Mouse (Mus musculus) limb, embryonic 14.5 days (tissue): ENCODE measurements around the gene Flt1. TPM values are rescaled to one million over a fixed set of nuclear protein-coding genes. Genes with fewer than 3 reads are reported as not detected.

Experiments used
- ATAC-seq: fragments of 200-750 bp; cut with Nextera tagmentation; 2 replicates; pipeline ENCODE4 v1.8.0; 2017; ENCODE audit warnings: low read depth, moderate number of reproducible peaks, moderate TSS enrichment; ENCODE audit not compliant: low FRiP score
- DNase-seq: peaks from one replicate; pipeline ENCODE4 v3.0.0-alpha.2; 2015; ENCODE audit warnings: low spot score
- H3K27ac ChIP-seq: fragments of 300-500 bp; sonication (generic); replicated peaks from 2 replicates; pipeline ENCODE4 v1.5.1; 2014; ENCODE audit warnings: low read depth, mild to moderate bottlenecking, low read length, moderate library complexity, mixed read lengths
- H3K27me3 ChIP-seq: fragments of 300-500 bp; sonication (generic); 2 replicates; pipeline ENCODE4 v1.6.1; 2014; ENCODE audit warnings: low read length, mixed read lengths; ENCODE audit not compliant: control insufficient read depth, insufficient read depth
- H3K36me3 ChIP-seq: fragments of 300-500 bp; sonication (generic); 2 replicates; pipeline ENCODE4 v1.6.1; 2014; ENCODE audit warnings: mild to moderate bottlenecking, low read length, moderate library complexity, mixed read lengths; ENCODE audit not compliant: control insufficient read depth, insufficient read depth
- H3K4me1 ChIP-seq: fragments of 300-500 bp; sonication (generic); 2 replicates; pipeline ENCODE4 v1.6.1; 2014; ENCODE audit warnings: antibody characterized with exemption, low read length, mixed read lengths; ENCODE audit not compliant: control insufficient read depth, insufficient read depth
- H3K4me2 ChIP-seq: fragments of 300-500 bp; sonication (generic); replicated peaks from 2 replicates; pipeline ENCODE4 v1.6.1; 2014; ENCODE audit warnings: low read depth, mild to moderate bottlenecking, low read length, moderate library complexity; ENCODE audit not compliant: severe bottlenecking
- H3K4me3 ChIP-seq: fragments of 300-500 bp; sonication (generic); replicated peaks from 2 replicates; pipeline ENCODE4 v1.5.1; 2014; ENCODE audit warnings: low read length
- H3K9ac ChIP-seq: fragments of 300-500 bp; sonication (generic); 2 replicates; pipeline ENCODE4 v1.6.1; 2014; ENCODE audit warnings: mild to moderate bottlenecking, low read depth, low read length, moderate library complexity; ENCODE audit not compliant: severe bottlenecking
- H3K9me3 ChIP-seq: fragments of 300-500 bp; sonication (generic); 2 replicates; pipeline ENCODE4 v1.6.1; 2016; ENCODE audit warnings: low read length; ENCODE audit not compliant: control insufficient read depth
- POLR2A ChIP-seq: fragments of 200-500 bp; IDR thresholded peaks from 2 replicates; pipeline ENCODE4 v1.8.0; 2012; ENCODE audit warnings: inconsistent platforms, mild to moderate bottlenecking, moderate library complexity, borderline replicate concordance; ENCODE audit not compliant: insufficient read depth, insufficient read length; ENCODE audit errors: extremely low read depth
- WGBS: fragments of 180-500 bp; shearing (Covaris S2); extraction: QIAGEN DNeasy Blood & Tissue Kit; methylation state at CpG from one replicate; pipeline ENCODE4 v1.1.7; 2014; 5-methylcytosine and 5-hydroxymethylcytosine counted together
- polyA plus RNA-seq, 2 experiments: library from polyadenylated mRNA; depleted of rRNA in 1 of 2; stranded (reverse) in 1 of 2; unstranded in 1 of 2; fragments of >200 nt; fragmentation: Nextera tagmentation in 1 of 2; extraction: Ambion mirVana in 1 of 2; gene quantifications; 2 replicates each; pipeline versions ENCODE4 v1.2.1 to v1.2.3; 2012 to 2014

Flt1 gene
- polyA plus RNA-seq, 2 experiments = 6.3 to 12.3 TPM

GRCm38 (mm10) chr5:147701024-147701423, 24.8 kb downstream of the Flt1 start:
- ATAC-seq = no peak
- DNase-seq = no peak
- TF ChIP-seq POLR2A = no peak
- H3K4me1 ChIP-seq = no peaks in the 10 kb centered on the region
- no peak overlapping the region for H3K9ac ChIP-seq
- H3K27ac ChIP-seq = no peak overlapping the region
- no peaks in the 10 kb centered on the region for H3K36me3 ChIP-seq
- no peaks in the 10 kb centered on the region for H3K27me3 ChIP-seq
- no peak overlapping the region for H3K4me2 ChIP-seq
- WGBS = 93% methylated on average over 3 of the region's 3 CpGs
- no peak overlapping the region for H3K4me3 ChIP-seq
- no peaks in the 10 kb centered on the region for H3K9me3 ChIP-seq

- Histone ChIP-seq H3K27ac (no peak overlapping the region), H3K36me3 (no peaks in the 10 kb centered on the region), H3K4me2 (no peak overlapping the region), H3K4me3 (no peak overlapping the region), H3K27me3 (no peaks in the 10 kb centered on the region), H3K9me3 (no peaks in the 10 kb centered on the region), H3K9ac (no peak overlapping the region), H3K4me1 (no peaks in the 10 kb centered on the region)
- DNase-seq (no peak), ATAC-seq (no peak)
- 43% methylated on average over 13 of the region's 13 CpGs for WGBS
- no peak for TF ChIP-seq POLR2A
Observed at GRCm38 (mm10) chr5:147698044-147698443, 27.8 kb downstream of the Flt1 start.

- H3K4me1 ChIP-seq = no peaks in the 10 kb centered on the region
- H3K9ac ChIP-seq = no peak overlapping the region
- no peak overlapping the region for H3K27ac ChIP-seq
- H3K9me3 ChIP-seq = 0 out of 2 replicates have a peak, but pooled peaks cover 3% of the 10 kb centered on the region
- H3K27me3 ChIP-seq = no peaks in the 10 kb centered on the region
- 20% methylated on average over 5 of the region's 5 CpGs for WGBS
- no peak overlapping the region for H3K4me3 ChIP-seq
- no peak for DNase-seq
- no peaks in the 10 kb centered on the region for H3K36me3 ChIP-seq
- no peak for ATAC-seq
- TF ChIP-seq POLR2A = no peak
- H3K4me2 ChIP-seq = no peak overlapping the region
Observed at GRCm38 (mm10) chr5:147697165-147697564, 28.6 kb downstream of the Flt1 start.

DNA sequence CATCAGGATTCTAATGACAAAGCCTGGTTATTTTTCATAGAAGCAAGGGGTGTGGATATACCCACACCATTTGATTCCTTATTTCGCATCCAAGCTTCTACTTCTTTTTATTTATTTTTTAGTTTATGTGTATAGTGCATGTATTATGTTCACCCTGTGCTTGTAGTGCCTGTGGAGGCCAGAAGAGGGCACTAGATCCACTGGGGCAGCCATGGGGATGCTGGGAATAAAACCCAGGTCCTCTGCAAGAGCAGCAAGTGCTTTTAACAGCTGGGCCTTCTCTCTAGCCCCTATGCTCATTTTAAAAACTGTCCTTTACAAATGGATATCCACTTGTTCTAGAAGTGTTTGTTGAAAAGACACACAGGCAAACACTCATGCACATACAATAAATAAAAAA, 33.2 kb downstream of the Flt1 start:
- WGBS = 83% methylated on average over 1 of the region's 1 CpGs
- ATAC-seq (no peak), DNase-seq (no peak)
- H3K27me3 ChIP-seq = no peaks in the 10 kb centered on the region
- no peak overlapping the region for H3K9ac ChIP-seq
- H3K4me1 ChIP-seq = no peaks in the 10 kb centered on the region
- no peaks in the 10 kb centered on the region for H3K36me3 ChIP-seq
- no peak overlapping the region for H3K4me2 ChIP-seq
- H3K27ac ChIP-seq = no peak overlapping the region
- no peak for TF ChIP-seq POLR2A
- no peak overlapping the region for H3K4me3 ChIP-seq
- H3K9me3 ChIP-seq = 0 out of 2 replicates have a peak, but pooled peaks cover 3% of the 10 kb centered on the region

DNA sequence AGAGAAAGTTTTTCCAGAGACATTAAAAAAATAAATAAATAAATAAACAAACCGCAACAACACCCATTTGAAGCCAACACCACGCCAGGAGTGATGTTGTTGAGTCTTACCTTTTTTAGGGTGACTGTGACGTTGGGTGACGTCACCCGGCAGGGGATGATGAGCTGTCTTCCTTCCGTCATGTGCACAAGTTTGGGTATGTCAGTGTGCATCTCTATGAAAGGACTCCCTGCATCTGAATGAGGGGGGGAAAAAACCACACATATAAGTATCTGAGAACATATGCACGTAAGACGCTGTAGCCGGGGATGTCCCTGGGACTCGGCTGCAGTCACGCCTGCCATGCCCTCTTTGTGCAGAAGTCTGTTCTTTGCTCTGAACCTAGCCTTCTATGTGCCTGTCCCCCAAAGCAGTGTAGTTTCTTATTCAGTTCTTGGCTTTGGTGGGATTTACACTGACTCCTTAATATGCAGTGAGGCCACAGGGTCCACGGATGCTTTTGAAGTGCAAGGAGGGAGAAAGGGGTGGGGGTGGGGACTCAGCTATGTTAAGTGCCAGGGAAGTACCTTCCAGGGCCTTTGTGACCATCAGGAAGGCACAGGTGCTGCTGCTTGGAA, 42.0 kb downstream of the Flt1 start:
- TF ChIP-seq POLR2A = no peak
- Histone ChIP-seq H3K4me1 (no peaks in the 10 kb centered on the region), H3K9me3 (no peaks in the 10 kb centered on the region), H3K36me3 (no peaks in the 10 kb centered on the region), H3K9ac (no peak overlapping the region), H3K27me3 (no peaks in the 10 kb centered on the region), H3K4me2 (no peak overlapping the region), H3K4me3 (no peak overlapping the region), H3K27ac (no peak overlapping the region)
- DNase-seq = no peak
- no peak for ATAC-seq
- 82% methylated on average over 12 of the region's 12 CpGs for WGBS

DNA sequence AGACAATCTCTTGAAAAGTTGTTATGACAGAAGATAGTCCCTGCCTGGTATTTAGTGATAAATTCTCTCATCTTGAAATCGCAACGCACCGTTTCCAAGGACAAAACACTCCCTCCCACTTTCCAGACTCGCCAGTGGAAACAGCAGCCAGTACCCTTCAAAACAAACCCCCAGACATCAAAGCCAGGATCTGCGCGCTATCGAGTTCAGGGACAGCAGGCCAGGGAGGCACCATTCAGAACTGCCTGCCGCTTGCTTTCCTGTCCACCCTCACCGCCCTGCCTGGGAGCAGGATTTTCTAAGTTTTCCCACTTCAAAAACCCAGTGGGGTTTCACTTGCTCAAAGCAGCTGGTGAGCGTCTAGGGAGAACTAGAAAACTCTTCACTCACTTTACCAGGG, 44.6 kb downstream of the Flt1 start:
- no peak for DNase-seq

More for the DNA sequence above, 44.6 kb downstream of the Flt1 start:
- ATAC-seq = no peak
- H3K27ac ChIP-seq = no peak overlapping the region
- H3K9ac ChIP-seq = no peak overlapping the region
- WGBS = 22% methylated on average over 10 of the region's 10 CpGs
- H3K4me2 ChIP-seq = no peak overlapping the region
- no peak overlapping the region for H3K4me3 ChIP-seq
- no peak for TF ChIP-seq POLR2A
- no peaks in the 10 kb centered on the region for H3K27me3 ChIP-seq
- no peaks in the 10 kb centered on the region for H3K36me3 ChIP-seq
- no peaks in the 10 kb centered on the region for H3K9me3 ChIP-seq
- no peaks in the 10 kb centered on the region for H3K4me1 ChIP-seq
